Mouse (Mus musculus): ENCODE measurements around the gene Gm20422. TPM values are rescaled to one million over a fixed set of nuclear protein-coding genes. Genes with fewer than 3 reads are reported as not detected.

Gm20422 gene
- polyA plus RNA-seq (2014; fragmentation: Illumina TruSeq; extraction: RNeasy Lipid Tissue Mini Kit (QIAGEN cat#74804); ENCODE audit: low replicate concordance) = 1.3 TPM

DNA sequence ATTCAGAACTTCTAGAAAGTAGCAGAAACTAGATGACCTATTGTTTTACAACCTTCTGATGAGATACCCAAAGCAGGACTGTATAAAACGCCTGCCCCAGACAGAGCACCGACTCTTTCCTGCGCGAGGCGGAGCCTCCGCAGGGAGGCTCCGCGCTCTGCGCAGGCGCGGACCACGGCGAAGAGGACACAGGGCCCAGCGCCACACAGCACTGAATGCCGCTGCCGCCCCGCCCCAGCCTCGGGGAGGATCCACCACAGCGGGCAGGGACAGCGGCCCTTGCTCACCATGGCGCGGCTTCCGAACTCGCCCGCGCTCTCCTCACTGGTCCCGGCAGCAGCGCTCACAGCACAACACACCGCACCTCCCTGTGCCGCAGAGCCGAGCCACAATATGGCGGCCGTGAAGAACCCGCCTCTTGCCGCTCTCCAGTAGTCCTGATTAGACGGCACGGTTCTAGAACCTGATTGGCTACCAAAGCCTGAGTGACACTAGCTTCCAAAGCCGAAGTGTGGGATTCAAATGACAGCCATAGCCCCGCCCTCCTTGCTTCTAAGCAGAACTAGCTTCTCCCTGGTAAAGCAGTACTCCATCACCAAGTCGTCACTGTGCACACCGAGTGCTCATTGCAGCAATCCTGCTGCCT is at the start of gene Gm20422:
Gm20422 (minus strand) TSS at position 384 of the 646 bp plus-strand sequence.

DNA sequence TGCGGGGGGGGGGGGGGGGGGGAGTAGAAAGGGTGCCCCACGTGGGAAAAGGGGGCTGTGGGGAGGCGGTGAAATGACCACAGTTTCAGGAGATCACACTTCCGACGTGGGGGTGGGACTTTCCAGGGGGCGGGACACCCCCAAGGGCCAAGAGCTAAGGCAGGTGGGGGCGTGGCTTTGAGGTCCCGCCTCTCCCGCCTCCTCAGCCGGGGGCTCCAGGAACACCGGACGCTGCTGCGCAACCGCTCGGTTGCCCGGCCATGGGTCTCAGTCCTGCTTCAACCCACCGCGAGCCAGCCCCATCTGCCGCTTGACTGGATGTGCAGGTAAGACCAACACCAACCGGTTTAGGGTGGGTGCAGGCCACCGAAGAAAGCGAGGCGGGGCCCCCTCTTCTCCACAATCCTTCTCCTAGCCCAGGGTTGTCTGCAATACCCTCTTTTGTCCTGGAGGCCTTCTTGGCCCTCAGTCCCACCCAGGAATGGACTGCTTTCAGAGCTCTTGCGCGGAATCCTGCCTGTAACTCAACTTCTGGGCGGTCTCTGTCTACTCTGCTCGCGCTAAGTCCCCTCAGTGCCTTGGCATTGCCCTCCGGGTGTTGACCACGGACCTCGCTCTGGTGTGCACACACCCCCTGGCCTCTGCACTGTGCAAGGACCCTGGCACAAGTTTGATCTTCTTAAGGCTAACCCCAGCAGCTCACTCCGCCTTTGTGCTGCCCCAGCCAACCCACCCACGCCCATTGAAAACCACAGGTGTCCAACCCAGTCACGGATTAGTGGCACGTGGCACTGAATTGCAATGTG is 47.9 kb upstream of the Gm20422 start, which contains the start of gene Lpar2:
Lpar2 (plus strand) TSS at position 44 of the 806 bp plus-strand sequence.

DNA sequence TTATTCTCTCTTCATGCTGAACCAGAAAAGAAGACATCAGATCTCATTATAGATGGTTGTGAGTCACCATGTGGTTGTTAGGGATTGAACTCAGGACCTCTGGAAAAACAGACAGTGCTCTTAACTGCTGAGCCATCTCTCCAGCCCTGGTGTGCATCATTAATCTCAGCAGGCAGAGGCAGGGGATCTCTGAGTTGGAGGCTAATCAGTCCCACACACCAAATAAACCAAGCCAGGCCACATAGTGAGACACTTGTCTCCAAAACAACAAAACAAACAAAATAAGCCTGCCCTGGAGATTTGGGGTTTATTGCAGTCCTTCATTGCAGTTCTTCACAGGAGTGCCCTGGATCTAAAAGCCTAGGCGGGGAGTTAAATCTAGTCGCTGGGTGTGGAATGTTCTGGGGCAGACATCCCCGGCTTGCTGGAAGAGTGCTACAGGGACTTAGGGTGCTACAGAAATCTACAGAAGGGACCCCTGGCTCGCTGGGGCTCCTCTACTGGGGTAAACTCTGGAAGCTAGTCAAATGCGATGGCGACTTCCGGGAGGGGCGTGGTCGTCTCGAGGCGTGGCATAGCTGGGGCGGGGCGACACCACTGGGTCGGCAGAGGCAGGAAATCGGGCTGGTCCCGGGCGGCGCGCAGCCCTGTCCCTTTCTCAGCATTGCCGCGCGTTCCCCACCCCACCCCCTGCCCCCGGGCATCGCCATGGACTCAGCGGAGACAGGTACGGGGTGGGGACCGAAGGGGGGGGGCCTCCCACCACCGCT is 33.6 kb upstream of the Gm20422 start, which contains the start of gene Gmip:
Gmip (plus strand) TSS at position 586 of the 770 bp plus-strand sequence.

DNA sequence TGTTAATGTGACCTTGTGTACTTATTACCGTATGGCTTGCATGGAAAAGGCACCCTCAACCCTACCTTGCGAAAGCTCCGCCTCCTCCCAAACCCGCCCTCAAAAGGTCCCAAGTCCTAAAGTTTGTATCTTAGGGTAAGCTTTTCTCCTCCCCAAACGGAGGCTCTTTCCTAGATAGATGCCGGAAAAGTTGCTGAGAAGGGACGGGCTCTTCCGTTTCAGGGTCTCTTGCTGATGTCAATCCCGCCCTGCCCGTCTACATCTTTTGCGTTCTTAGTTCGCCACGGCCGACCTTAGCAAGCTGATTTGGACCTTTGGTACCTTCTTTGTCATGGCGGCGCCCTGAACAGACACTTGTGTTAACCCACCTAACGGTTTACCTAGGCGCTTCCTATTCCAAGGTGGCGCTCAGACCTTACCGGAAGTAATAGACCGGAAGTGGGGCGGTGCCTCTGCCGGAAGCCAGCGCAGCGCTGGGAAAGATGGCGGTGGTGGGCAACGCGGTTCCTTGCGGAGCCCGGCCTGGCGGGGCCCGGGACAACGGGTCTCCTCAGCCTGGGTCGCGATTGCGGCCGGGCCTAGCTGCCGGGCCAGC is 16.2 kb upstream of the Gm20422 start, which contains the start of the genes Atp13a1 and Zfp866:
Atp13a1 (plus strand) TSS at position 391 of the 595 bp plus-strand sequence.
Zfp866 (minus strand) TSS at position 406 of the 595 bp plus-strand sequence.

DNA sequence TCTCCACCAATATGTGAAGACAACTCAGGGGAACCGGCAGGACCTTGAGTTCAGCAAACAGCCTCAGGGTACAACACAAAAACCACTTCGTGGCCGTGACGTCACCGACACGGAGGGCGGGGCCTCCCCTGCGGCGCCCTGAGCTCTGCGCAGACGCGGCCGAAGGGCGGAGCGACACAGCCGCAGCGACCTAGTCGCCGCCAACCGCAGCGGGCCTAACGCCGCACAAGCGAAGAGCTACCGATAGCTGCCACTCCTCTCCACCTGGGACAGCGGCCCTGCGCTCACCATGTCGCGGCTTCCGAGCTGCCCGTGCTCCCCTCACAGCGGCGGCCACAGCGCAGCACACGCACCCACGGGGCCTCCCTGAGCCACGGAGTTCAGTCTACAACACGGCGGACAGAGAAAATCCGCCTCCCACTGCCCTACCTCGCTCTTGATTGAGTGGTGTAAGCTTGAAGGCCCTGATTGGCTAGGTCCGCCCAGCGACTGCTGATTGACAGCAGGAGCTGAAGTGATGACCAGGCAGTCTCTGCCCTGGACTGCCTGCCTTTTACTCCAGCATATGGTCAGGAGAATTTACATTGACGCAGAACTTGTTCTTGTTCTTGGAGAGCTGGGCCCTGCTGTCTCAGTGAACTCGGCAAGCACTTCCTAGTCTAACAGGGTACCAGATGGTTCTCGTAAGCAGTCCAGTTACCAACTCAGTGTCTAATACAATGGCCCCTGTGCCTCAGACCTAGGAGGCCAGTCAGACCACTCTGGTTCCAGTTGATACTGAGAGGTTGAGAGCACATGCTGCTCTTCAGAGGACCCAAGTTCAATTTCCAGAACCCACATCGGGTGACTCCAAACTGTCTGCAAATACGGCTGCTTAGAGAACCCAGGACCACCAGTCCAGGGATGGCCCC is 24.9 kb downstream of the Gm20422 start, which contains the start of gene Zfp963:
Zfp963 (minus strand) TSS at position 427 of the 911 bp plus-strand sequence.

DNA sequence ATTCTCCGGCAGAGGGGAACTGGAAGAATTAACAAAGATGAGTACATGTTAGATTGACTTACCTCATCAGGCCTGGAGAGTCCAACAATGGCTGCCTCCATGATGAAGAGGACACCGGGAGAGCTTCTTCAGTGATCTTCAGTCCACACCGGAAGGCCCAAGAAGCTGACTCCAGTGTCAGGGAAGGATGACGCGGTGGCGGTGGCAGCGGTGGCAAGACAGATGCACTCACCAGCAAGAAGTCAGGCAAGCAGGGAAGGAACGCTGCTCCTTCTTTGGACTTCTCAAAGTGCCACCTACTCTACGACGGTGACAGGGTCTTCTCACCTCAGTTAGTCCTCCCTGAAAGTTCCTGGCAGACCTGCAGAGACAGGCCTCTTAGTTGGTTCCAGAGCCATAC is 64.1 kb downstream of the Gm20422 start, which contains the start of gene Zfp869:
Zfp869 (minus strand) TSS at position 101 of the 400 bp plus-strand sequence.

Other genes with a start within 250 kb of the Gm20422 start
- 51.5 TPM for gene Zfp868, start 149.3 kb downstream of the Gm20422 start, polyA plus RNA-seq (2014; fragmentation: Illumina TruSeq; extraction: RNeasy Lipid Tissue Mini Kit (QIAGEN cat#74804); ENCODE audit: low replicate concordance)
- 4.9 TPM for gene Zfp964, start 120.4 kb downstream of the Gm20422 start, polyA plus RNA-seq (2014; fragmentation: Illumina TruSeq; extraction: RNeasy Lipid Tissue Mini Kit (QIAGEN cat#74804); ENCODE audit: low replicate concordance)
- 53.1 TPM for gene Zfp869, start 64.2 kb downstream of the Gm20422 start, polyA plus RNA-seq (2014; fragmentation: Illumina TruSeq; extraction: RNeasy Lipid Tissue Mini Kit (QIAGEN cat#74804); ENCODE audit: low replicate concordance)
- gene Zfp963, start 24.9 kb downstream of the Gm20422 start, polyA plus RNA-seq (2014; fragmentation: Illumina TruSeq; extraction: RNeasy Lipid Tissue Mini Kit (QIAGEN cat#74804); ENCODE audit: low replicate concordance) = 15.6 TPM
- 0.78 TPM for gene Atp13a1, start 16.3 kb upstream of the Gm20422 start, polyA plus RNA-seq (2014; fragmentation: Illumina TruSeq; extraction: RNeasy Lipid Tissue Mini Kit (QIAGEN cat#74804); ENCODE audit: low replicate concordance)
- gene Zfp866, start 16.3 kb upstream of the Gm20422 start, polyA plus RNA-seq (2014; fragmentation: Illumina TruSeq; extraction: RNeasy Lipid Tissue Mini Kit (QIAGEN cat#74804); ENCODE audit: low replicate concordance) = 28.8 TPM
- gene Gmip, start 33.8 kb upstream of the Gm20422 start, polyA plus RNA-seq (2014; fragmentation: Illumina TruSeq; extraction: RNeasy Lipid Tissue Mini Kit (QIAGEN cat#74804); ENCODE audit: low replicate concordance) = 6.5 TPM
- gene Lpar2, start 47.5 kb upstream of the Gm20422 start, polyA plus RNA-seq (2014; fragmentation: Illumina TruSeq; extraction: RNeasy Lipid Tissue Mini Kit (QIAGEN cat#74804); ENCODE audit: low replicate concordance) = 0.85 TPM
- gene Pbx4, start 57.6 kb upstream of the Gm20422 start, polyA plus RNA-seq (2014; fragmentation: Illumina TruSeq; extraction: RNeasy Lipid Tissue Mini Kit (QIAGEN cat#74804); ENCODE audit: low replicate concordance) = 1.4 TPM
- gene Cilp2, start 112.8 kb upstream of the Gm20422 start, polyA plus RNA-seq (2014; fragmentation: Illumina TruSeq; extraction: RNeasy Lipid Tissue Mini Kit (QIAGEN cat#74804); ENCODE audit: low replicate concordance) = not detected
- not detected for gene Tssk6, start 127.3 kb upstream of the Gm20422 start, polyA plus RNA-seq (2014; fragmentation: Illumina TruSeq; extraction: RNeasy Lipid Tissue Mini Kit (QIAGEN cat#74804); ENCODE audit: low replicate concordance)
- gene Ndufa13, start 127.7 kb upstream of the Gm20422 start, polyA plus RNA-seq (2014; fragmentation: Illumina TruSeq; extraction: RNeasy Lipid Tissue Mini Kit (QIAGEN cat#74804); ENCODE audit: low replicate concordance) = not detected
- not detected for gene Yjefn3, start 127.8 kb upstream of the Gm20422 start, polyA plus RNA-seq (2014; fragmentation: Illumina TruSeq; extraction: RNeasy Lipid Tissue Mini Kit (QIAGEN cat#74804); ENCODE audit: low replicate concordance)
- 5.5 TPM for gene Gatad2a, start 221.5 kb upstream of the Gm20422 start, polyA plus RNA-seq (2014; fragmentation: Illumina TruSeq; extraction: RNeasy Lipid Tissue Mini Kit (QIAGEN cat#74804); ENCODE audit: low replicate concordance)